Mouse (Mus musculus) brain, adult 2 months (tissue): Measurements from ENCODE around the gene Gja8.

ENCODE experiments used
- DNase-seq: peaks from one replicate; pipeline ENCODE4 v3.0.0; 2011; ENCODE audit warnings: low read depth, low spot score

Gja8 gene

GRCm38 (mm10) chr3:96925920-96926319 lies at the start of gene Gja8:
TSS of gene Gja8 (minus strand) at chr3:96926020.
- DNase-seq = no peak

DNA sequence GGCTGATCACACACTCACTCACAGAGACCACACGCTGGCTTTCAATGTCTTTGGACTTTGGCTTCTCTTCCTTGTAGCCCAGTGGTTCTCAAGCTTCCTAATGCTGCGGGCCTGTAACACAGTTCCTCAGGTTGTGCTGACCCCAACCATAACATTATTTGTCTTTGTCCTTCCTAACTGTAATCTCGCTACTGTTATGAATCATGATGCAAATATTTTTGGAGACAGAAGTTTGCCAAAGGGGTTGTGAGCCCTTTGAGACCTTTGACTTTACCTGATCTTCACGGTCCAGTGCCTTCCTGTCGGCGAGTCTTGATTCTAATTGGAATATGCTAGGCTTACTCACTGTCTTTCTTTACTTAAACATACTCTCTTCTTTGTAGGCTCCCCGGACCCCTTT lies 48.6 kb upstream of the Gja8 start:
- DNase-seq = no peak

DNA sequence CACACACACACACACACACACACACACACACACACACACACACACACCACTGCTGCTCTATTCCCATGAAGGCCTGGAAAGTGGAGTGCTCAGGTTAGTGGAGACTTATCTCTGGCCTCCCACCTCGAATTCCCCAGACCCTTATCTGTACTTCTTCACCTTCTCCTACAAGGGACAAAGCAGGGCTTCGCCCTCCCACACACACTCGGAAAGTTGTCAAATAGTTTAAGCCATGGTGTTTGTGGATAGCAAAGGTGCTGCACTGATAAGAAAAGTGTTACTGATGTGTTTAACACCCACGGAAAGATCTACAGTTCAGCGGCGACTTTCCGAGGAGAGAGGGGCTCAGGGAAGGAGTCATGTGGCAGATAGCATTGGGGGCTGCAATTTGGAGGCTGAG lies 45.2 kb upstream of the Gja8 start:
- DNase-seq = no peak

GRCm38 (mm10) chr3:96963088-96964034 lies 37.5 kb upstream of the Gja8 start:
- DNase-seq = peak; percentile 69

DNA sequence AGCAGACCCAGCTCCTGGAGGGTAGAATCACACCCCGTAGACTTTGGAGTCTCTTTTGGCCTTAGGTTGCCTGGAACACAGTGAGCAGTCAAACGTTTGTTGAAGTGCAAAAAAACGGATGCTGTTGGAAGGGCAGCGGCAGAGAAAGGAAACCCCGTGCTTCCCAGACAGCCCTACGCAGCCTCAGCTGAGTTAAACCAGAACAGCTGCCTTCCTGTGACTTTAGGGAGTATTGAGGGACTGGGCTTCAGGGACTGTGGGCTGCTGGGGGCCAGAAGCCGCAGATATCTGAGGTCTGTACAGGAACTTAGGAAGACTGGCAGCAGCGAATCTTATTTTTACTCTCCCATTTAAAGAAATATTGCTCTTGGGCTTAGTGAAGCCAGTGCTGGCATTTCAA lies 34.8 kb upstream of the Gja8 start:
- DNase-seq = no peak

DNA sequence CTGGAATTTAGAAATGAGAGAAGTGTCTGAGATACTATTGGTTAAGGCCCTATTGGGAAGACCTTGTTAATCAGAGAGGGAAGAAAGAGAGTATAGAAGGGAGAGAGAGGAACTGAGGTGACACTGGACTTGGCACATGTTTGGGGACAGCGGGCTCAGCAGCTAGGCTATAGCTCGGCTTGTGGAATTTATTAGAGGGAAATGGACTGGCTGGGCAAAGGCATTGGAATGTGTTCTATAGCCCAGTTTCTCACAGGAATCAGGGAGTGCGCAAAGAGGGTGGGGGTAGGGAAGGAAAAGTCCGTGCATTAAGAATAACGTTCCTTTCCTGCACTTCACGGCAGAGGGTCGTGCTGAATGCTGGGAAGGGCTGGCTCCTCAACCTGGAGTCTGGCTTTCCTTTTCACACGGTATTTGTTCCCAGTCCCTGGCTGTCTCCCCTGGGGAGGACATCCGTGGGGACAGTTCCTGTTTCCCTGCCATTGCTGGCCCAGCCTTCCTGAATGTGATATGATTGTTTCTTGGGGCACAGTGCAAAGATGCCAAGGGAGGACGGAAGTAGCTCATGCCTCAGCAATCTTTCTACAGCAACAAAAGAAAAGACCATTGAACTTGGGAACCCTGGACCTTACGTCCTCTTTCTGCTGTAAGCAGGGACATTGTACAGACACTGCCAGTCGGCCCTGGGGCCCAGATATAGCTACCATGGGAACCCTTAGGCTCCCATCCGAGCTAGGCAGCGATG lies 27.8 kb upstream of the Gja8 start:
- DNase-seq = no peak

GRCm38 (mm10) chr3:96942706-96943105 lies 16.9 kb upstream of the Gja8 start:
- DNase-seq = no peak

- DNase-seq = peak; percentile 93
These were observed 12.9 kb upstream of the Gja8 start for GRCm38 (mm10) chr3:96938738-96939137.

DNA sequence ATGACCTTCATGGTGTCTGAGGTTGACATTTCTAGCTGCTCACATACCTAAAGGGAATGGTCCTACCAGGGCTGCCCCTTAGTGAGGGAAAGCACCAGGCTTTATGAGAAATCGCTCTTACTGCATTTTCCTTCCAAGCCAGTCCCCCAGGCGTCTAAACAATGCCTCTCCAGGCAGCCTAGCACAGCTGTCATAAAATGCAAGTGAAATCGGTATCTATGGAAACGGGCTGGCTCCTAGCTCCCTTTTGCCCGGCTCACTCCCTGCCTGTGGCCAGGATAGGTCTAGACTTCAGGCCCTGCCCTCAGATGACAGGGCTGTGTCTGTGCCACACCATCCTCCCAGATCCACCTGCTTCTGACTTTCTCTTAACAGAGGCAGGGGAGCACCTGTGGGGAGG lies 11.8 kb upstream of the Gja8 start:
- DNase-seq = peak; percentile 52

DNA sequence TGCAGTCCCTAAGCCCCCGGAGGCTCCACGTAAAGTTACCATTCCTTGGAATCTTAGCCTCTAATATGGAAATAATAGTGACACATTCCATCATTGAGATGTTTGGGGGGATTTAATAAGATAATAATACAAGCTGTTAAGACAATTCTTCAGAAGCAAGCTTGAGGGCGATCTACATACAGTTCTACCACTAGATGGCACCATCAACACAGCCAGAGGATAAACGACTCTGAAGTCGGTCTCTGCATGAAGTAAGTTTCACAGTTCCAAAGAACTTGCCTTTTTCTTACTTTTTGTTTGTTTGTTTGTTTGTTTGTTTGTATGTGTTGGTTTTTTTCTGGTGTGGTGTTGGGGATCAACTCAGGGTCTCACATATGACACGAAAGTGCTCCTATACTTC lies 10.4 kb upstream of the Gja8 start:
- DNase-seq = peak; percentile 89

DNA sequence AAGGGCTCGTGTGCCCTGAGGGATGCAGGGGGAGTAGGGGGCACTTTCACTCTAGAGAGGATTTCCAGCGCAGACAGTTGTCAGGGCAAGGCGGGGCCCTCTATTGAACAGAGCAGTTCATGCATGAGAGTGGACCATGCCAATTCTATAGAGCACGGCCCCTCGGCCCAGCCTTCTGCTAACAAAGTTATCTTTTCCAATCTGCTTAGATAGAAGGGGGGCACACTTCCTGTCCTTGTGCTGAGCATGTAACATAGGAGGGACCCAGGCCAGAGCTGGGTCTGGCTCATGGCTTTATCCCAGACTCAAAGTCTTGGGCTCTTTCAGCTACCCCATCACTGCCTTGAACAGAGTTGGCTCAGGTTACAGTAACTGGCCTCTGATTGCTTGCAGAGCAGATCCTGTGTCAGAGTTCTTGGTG lies 5.5 kb upstream of the Gja8 start:
- no peak for DNase-seq

- DNase-seq = no peak
These were observed 1.2 kb downstream of the Gja8 start for GRCm38 (mm10) chr3:96924631-96925030.

GRCm38 (mm10) chr3:96920991-96921390 lies 4.8 kb downstream of the Gja8 start:
- DNase-seq = no peak

DNA sequence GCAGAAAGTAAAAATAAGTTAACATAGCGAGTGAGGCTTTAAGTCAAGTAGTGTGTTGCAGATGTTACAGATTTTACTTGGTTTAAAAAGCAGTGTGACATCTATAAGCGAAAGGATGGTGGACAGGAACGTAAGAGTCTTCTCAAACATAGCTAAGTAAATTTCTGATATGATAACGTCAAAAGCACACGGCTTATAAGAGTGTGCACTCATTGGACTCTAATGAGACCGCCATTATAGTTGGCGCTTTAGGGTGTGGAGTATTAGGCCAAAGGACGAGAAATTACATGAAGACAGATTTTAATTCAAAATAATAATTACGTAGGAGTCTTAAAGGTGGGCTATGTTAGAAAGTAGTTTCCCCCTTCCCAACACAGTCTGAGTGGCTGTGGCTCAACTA lies 20.2 kb downstream of the Gja8 start:
- DNase-seq = no peak

DNA sequence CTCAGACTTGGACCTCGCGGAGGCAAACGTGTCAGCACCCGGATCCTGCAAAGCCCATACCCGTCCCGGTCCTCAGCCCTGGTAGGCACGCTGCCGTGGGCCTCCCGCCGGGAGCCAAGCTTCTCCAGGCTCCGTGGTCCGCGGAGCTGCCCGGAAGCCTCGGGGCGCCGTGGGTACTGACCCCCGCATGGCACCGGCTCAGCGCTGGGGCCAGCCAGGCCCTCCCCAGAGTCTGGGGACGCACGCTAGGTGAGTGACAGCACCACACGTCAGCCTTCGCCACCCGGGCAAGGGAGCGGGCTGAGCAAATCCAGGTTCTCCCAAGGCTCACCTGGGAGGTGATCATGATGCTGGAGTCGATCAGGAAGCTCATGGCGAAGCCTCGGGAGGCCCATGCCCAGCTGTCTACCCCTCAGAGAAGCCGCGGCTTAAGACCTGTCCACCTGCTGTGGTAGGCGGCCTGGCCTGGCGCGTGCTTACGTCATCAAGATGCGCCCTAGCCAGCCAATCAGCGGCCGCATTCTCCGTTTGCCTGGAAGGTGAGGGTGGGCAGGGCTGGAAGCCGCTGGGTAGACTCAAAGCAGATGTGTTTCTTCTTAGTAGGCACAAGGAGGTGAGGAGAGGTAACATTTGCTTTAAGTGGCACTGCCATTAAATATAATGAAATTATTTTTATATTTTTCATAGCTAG lies 20.8 kb downstream of the Gja8 start, which contains the start of gene Gpr89:
TSS of gene Gpr89 (minus strand) at position 496 of the 691 bp plus-strand sequence.
- DNase-seq = peak; percentile 97

DNA sequence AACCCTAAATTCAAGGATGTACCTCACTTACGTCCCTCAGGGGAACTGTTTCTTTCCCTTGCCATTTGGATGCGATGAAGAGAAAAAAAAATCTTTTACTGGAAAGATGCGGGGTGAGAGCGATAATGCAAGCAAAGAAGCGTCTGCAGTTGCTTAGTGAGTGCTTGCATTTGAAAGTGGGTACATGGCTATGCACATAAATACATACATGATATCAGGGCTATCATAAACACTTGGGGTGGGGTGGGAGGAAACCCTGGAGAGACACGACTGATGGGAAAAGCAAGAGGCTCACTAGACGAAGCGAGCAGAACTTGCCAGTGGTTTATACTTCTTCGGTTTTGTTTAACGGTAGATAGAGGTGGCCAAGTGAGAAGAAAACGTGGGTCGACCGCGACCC lies 21.4 kb downstream of the Gja8 start, which contains the start of gene Gja5:
TSS of gene Gja5 (plus strand) at position 301 of the 400 bp plus-strand sequence.
- no peak for DNase-seq

- DNase-seq = no peak
These were observed 23.4 kb downstream of the Gja8 start for GRCm38 (mm10) chr3:96902336-96902999.

- no peak for DNase-seq
These were observed 42.1 kb downstream of the Gja8 start for GRCm38 (mm10) chr3:96883690-96884089.

- no peak for DNase-seq
These were observed 43.6 kb downstream of the Gja8 start for GRCm38 (mm10) chr3:96882061-96882849.

GRCm38 (mm10) chr3:96881557-96881956 lies 44.3 kb downstream of the Gja8 start:
- peak; percentile 70 for DNase-seq

- DNase-seq = peak; percentile 44
These were observed 45.4 kb downstream of the Gja8 start for GRCm38 (mm10) chr3:96880385-96880784.
